Mouse (Mus musculus) layer of hippocampus, adult 2 months (tissue): ENCODE data around the gene Cfap54. TPM values are rescaled to one million over a fixed set of nuclear protein-coding genes. Genes with fewer than 3 reads are reported as not detected.

Experiments
- DNase-seq, 2 experiments: peaks; one replicate each; pipeline ENCODE4 v3.0.0; 2022; ENCODE audit warnings: low spot score in 2 of 2
- H3K27ac ChIP-seq: fragments of 200-600 bp; 2 replicates; pipeline ENCODE4 v1.8.1; 2022
- H3K4me3 ChIP-seq: fragments of 200-600 bp; 2 replicates; pipeline ENCODE4 v1.8.1; 2022; ENCODE audit warnings: mild to moderate bottlenecking
- CTCF ChIP-seq: fragments of 200-600 bp; conservative IDR thresholded peaks from 2 replicates; pipeline ENCODE4 v1.8.1; 2022; ENCODE audit warnings: antibody characterized with exemption, mild to moderate bottlenecking, moderate library complexity
- total RNA-seq, 2 experiments: library from RNA; stranded (reverse); gene quantifications; 2 replicates each; pipeline ENCODE4 v1.2.3; 2021

Cfap54 gene
- total RNA-seq, 2 experiments from 2014 or later: 20.7 to 22.9 TPM

DNA sequence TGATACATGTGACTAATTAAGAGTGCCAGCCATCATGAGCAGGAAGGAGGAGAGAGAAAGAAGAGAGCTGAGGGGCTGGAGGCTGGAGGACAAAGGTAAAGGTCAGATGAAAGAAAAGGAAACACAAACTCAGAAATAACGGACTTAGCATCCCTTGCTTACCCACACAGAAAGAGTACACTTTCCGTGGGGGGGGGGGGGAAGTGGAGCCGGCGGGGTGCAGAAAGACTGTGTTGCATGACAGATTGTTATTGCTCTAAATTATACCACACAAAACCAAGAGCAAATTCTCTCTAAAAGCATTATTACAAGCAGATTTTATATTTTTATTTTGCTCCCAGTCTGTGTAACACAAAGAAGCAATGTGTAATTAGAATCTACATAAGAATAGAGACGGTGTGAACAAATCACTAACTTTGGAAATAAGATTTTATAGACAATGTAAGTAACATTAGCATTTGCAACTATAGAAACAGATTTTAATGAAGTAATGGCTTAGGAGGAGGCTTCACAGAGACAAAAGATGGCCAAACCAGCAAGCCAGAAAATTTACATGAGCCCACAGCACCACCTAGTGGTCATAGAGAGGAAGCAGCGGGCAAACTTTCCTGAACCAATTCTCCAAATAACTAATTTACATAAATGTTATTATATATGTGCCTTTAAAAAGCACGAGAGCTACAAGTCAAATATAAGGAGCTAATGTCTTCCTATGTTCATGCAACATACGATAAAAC, 67.2 kb downstream of the Cfap54 start:
- no peak overlapping the region for H3K27ac ChIP-seq
- peak; percentile 59 to 78 for DNase-seq
- no peak overlapping the region for H3K4me3 ChIP-seq
- peak; percentile 99 for TF ChIP-seq CTCF

- no peak for TF ChIP-seq CTCF
- Histone ChIP-seq H3K27ac (no peak overlapping the region), H3K4me3 (no peak overlapping the region)
- DNase-seq: no peak
Observed at GRCm38 (mm10) chr10:93011085-93011484, 70.3 kb downstream of the Cfap54 start.

DNA sequence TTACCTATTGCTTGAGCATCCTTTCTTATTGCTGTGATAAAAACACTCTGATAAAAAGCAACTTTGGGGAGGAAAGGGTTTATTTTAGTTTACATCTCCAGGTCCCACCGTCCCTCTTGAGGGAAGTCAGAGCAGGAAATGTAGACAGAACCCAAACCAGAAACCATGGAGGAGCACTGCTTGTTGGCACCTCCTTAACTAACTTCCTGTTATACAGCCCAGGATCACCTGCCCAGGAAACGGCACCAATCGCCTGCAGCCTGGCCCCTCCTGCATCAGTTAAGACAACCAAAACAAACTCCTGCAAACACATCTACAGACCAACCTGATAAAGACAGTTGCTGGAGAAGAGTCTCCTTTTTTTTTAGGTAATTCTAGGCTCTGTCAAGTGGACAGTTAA, 74.4 kb downstream of the Cfap54 start:
- no peak for TF ChIP-seq CTCF
- no peak for DNase-seq
- H3K4me3 ChIP-seq: no peak overlapping the region
- no peak overlapping the region for H3K27ac ChIP-seq

GRCm38 (mm10) chr10:93006405-93006804, 75.0 kb downstream of the Cfap54 start:
- no peak overlapping the region for H3K4me3 ChIP-seq
- no peak overlapping the region for H3K27ac ChIP-seq
- TF ChIP-seq CTCF: no peak
- DNase-seq: no peak

DNA sequence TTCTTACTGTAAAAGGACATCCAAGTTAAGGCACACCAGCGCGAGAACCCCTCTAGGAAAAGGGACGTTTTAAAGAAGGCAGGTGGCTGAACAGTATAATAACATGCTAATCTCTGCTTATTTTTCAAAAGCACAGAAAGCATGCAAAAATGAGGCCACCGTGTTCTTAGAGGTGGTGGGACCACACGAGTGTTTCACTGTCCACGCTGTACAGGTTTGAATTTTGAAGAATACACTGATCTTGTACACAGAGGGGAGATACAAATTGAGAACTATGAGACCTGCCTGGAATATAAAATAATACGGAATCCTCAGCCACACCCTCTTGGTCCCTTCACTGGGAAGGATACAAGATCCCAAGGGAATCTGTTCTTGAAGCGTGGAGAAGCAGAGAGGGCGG, 82.9 kb downstream of the Cfap54 start:
- no peak for TF ChIP-seq CTCF
- no peak overlapping the region for H3K27ac ChIP-seq
- DNase-seq: no peak
- H3K4me3 ChIP-seq: no peak overlapping the region

DNA sequence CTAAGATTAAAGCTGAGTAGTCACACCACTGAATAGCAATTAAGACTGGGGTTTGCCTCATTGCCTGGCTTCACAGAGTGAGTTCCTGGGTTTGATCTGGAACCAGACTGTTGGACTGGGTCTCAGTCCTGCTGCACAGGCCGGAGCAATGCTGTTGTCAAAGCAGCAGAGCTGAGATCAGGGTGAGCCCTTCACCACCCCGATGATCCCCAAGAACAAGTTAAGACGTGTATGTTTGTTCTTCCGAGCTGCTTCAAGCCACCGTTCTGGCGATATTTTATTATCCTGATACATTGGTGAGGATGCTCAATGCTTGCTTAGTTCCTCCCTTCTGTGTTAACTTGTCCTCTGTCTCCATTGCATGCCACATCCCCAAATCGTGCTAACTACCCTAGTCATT, 86.2 kb downstream of the Cfap54 start:
- TF ChIP-seq CTCF: no peak

GRCm38 (mm10) chr10:92994340-92994739, 87.1 kb downstream of the Cfap54 start:
- no peak overlapping the region for H3K27ac ChIP-seq
- no peak overlapping the region for H3K4me3 ChIP-seq
- DNase-seq: no peak
- peak; percentile 50 for TF ChIP-seq CTCF

More for the DNA sequence above, 86.2 kb downstream of the Cfap54 start:
- DNase-seq: no peak
- Histone ChIP-seq H3K4me3 (no peak overlapping the region), H3K27ac (no peak overlapping the region)

- TF ChIP-seq CTCF: no peak
- H3K4me3 ChIP-seq: no peak overlapping the region
- peak in 1 of 2 experiments; percentile 19 for DNase-seq
- H3K27ac ChIP-seq: no peak overlapping the region
Observed at GRCm38 (mm10) chr10:92992526-92992925, 88.9 kb downstream of the Cfap54 start.

DNA sequence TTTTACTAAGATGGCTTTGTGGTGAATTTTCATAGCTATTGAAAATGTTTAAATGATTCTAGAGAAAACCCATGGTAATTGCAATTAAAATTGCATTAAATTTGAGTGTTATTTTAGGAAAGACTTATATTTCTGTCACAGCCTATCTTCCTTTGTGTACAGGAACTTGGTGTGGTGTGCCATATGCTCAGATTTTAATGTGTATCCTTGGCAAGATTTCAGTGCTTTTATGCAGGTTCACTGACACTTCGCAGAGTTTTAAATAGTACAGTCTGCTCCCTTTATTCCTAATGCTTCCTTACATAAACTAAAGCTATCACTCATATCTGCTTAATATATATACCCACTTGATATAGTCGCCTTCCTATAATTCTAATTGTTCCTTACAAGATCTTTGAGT, 90.8 kb downstream of the Cfap54 start:
- TF ChIP-seq CTCF: no peak
- no peak overlapping the region for H3K27ac ChIP-seq
- no peak overlapping the region for H3K4me3 ChIP-seq
- DNase-seq: no peak

GRCm38 (mm10) chr10:92965134-92965533, 116.3 kb downstream of the Cfap54 start:
- no peak for TF ChIP-seq CTCF
- Histone ChIP-seq H3K27ac (no peak overlapping the region), H3K4me3 (no peak overlapping the region)
- DNase-seq: no peak

- TF ChIP-seq CTCF: no peak
- DNase-seq: no peak
- no peak overlapping the region for H3K4me3 ChIP-seq
- no peak overlapping the region for H3K27ac ChIP-seq
Observed at GRCm38 (mm10) chr10:92950044-92950443, 131.4 kb downstream of the Cfap54 start.

GRCm38 (mm10) chr10:92942848-92943645, 138.4 kb downstream of the Cfap54 start:
- H3K4me3 ChIP-seq: no peak overlapping the region
- DNase-seq: no peak
- no peak overlapping the region for H3K27ac ChIP-seq
- no peak for TF ChIP-seq CTCF

- Histone ChIP-seq H3K27ac (no peak overlapping the region), H3K4me3 (no peak overlapping the region)
- TF ChIP-seq CTCF: no peak
- DNase-seq: no peak
Observed at GRCm38 (mm10) chr10:92941616-92942015, 139.8 kb downstream of the Cfap54 start.
